Mouse (Mus musculus) gonadal fat pad, adult 2 months (tissue): ENCODE results near the gene Gm39566. TPM values are rescaled to one million over a fixed set of nuclear protein-coding genes. Genes with fewer than 3 reads are reported as not detected.

Experiments
- DNase-seq: peaks from one replicate; pipeline ENCODE4 v3.0.0-alpha.2; 2012; ENCODE audit warnings: low read depth
- polyA plus RNA-seq: library from polyadenylated mRNA; depleted of rRNA; stranded (reverse); fragments of >200 nt; gene quantifications from 2 replicates; pipeline ENCODE4 v1.2.3, GENCODE M21; 2012

Gm39566 gene
- polyA plus RNA-seq, 1 experiment = 0.18 TPM

DNA sequence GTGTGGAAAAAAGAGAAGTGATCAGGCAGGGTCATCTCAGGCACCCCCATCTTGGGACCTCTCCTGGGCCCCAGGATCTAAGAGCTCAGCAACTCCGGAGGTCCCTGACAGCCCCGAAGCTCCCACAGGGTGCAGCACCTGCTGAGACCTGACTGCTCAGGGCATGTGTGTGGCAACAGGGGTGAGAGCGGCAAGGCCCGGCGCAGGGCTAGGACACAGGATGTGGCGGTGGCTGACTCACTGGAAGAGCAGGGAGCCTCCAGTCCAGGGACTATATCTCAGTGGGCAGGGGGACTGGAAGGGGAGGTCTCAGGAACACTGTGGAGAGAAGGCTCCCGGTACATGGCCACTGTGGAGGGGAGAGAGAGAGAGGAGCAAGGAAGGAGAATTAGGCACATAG lies 17.2 kb downstream of the Gm39566 start:
- DNase-seq = no peak

DNA sequence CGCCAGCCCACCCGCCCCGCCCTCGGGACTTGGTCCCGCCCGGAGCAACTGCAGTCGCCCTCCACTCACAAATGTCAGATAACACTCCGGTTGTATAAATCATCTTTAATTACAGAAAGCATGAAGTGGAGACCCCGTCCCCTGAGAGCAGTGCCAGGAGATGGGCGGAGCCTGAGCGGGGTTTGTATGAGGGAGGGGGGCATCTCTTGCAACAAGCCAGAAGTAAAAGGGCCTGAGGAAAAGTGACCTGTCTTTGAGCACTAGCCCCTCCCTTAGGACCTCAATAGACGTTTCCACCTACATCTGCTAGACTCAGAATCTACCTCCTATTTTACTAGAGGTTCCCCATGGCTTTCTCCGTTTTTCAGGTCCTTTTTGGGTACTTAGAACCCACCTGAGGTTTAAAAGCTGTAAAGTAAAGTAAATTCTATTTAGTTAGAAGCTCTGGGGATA lies 19.1 kb downstream of the Gm39566 start:
- DNase-seq = no peak

DNA sequence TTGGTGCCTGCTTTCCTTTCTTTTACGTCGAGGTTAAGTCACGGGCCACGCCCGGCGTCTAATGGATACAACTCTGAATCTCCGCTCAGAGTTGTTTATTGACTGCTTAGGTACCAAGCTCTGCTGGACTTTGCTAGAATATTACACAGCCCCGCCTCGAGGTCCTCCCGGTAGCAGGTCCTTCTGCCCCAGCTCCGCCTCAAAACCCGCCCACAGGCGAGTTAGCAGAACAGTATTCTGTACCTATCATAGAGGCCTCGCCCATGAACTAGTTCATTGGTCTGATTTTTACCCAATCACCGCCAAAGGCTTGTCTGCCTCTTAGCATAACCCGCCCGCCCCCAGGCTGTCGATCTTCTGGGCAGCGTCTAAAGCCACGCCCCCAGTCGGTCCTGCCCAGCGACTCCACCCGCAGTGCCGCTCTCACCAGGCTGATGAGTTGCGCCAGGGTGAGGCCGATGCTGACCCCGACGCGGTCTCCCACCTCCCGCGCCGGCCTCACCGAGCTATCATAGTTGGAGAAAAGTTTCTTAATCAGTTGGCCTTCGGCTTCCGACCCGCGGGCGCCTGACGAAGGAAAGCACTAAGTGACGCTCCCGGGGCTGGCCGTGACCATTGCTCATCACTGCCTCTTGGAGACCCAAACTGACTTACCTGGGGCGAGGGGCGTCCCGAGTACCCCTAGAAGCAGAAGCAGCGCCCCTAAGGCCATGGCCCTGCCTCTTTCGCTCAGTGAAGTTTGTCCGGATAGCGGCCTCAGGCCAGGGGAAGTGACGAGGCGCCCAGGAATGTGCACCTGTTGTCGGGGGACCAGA lies 19.7 kb downstream of the Gm39566 start, which contains the start of gene Chrnb1:
TSS of gene Chrnb1 (minus strand) at position 776 of the 815 bp plus-strand sequence.
- peak; percentile 89 for DNase-seq

DNA sequence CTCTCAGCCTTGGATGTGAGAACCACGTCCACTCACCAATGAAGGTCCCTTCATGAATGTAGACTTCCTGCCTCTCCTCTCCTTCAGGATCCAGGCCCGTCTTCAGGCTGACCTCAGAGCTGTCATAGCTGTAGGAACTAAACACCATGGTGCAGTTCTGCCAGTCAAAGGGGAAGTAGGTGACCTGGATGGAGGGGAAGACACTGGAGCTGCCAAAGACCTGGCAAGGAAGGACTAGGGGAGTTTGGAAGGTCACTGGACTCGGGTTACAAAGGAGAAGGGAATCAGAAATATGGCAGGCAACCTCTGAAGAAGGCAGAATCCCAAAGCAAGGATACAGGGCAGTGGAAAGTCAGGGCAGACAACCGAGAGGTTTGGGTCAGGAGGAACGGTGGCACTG lies 21.7 kb downstream of the Gm39566 start:
- DNase-seq = no peak

DNA sequence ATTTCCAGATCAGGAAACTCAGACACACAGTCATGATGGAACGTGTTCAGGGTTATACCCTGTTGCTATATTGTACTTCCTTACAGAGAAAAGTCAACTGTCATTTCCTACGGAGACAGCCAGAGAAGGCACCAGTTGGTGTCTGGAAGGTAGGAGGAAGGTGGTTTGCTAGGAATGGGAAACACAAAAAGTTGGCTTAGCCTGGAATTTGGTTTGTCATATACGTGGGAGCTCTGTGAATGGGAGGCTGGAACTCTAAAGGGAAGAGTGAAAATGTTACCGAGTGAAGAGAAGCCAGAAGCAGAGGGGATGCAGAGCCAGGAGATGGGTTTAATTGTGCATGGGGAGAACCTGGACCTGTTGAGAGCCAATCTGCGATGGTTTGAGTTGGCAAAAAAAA lies 23.7 kb downstream of the Gm39566 start:
- no peak for DNase-seq

DNA sequence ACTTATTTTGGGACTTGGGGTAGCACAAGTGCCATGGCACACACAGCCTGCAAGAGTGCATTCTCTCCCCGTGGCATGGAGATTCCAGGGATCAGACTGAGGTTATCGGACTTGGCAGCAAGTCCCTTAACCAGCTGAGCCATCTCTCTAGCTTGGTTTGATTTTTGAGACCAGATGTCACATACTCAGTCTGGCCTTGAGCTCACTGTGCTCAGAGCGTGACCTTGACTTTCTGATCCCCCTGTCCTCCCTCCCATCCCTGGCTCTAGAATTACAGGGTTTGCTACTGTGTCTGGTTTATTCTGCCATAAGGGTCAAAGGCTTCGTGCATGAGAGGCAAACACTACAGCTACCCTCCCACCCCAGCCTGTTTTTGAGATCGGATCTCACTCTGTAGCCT lies 25.7 kb downstream of the Gm39566 start:
- no peak for DNase-seq

DNA sequence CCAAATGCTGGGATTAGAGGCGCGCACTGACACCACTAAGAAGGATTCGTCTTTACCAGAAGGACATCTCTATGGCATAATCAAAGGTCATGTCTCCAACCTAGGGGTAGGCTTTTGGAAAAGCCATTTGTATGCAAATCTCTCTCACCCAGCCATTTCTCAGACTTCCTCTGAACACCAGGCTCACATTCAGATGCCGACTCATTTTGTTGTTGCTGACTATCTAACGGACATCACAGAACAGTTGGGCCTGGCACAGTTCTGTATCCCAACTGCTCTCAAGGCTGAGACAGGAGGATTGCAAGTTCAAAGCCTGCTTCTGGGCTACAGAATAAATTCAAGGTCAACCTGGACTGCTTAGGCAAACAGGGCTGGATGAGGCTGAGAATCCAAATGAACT lies 27.8 kb downstream of the Gm39566 start:
- DNase-seq = no peak

DNA sequence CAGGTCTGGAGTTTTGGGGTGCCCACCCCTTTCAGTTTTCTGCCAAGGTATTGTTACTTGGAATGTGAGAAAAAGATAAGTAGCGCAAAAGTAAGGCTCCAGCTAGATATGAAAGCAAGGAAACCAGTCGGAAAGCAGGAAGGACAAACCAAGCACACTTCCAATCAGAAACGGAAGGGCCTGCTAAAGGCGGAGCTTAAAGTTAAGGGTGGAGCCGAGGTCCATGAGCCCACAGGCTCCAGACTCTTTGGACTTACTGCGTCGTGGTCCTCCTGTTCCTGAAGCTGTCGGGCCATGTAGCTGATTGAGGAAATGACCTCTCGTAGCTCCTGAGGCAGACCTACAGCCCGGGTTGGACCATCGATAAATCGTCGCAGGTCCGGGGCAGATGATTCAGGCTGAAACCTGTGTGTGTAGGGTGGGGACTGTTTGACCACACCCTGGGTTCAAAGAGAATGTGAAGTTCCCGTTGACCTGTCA lies 30.3 kb downstream of the Gm39566 start:
- no peak for DNase-seq

DNA sequence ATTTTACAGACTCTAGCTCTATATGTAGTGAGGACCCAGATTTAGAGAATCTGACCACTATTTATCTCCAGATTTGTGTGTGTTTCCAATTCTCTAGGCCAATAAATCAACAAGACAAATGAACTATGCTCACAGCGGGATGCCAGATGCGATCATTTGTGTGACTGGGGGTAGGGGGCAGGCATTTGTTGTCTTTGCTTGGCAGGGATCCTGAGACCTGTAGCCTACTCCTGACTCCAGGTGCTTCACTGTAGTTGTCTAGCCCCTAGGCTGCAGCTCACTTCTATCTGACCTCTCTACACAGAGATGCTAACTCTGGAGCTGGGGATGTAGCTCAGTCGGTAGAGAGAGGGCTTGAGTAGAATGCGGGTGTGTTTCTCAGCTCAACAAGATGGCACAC lies 33.3 kb downstream of the Gm39566 start:
- no peak for DNase-seq

DNA sequence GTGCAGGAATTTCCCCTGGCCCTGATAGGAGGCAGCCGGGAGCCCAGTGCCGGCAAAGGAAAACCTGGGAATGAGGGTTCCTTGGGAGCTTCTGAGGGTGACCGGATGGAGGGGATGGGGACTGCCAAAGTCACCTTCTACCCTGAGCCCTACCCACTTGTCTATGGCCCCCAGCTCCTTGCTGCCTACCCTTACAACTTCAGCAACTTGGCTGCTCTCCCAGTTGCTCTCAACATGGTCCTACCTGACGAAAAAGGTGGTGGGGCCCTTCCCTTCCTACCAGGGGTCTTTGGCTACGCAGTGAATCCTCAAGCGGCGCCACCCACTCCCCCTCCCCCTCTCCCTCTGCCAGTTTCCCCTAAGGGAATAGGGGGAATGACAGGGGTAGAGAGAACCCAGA lies 36.1 kb downstream of the Gm39566 start:
- no peak for DNase-seq

DNA sequence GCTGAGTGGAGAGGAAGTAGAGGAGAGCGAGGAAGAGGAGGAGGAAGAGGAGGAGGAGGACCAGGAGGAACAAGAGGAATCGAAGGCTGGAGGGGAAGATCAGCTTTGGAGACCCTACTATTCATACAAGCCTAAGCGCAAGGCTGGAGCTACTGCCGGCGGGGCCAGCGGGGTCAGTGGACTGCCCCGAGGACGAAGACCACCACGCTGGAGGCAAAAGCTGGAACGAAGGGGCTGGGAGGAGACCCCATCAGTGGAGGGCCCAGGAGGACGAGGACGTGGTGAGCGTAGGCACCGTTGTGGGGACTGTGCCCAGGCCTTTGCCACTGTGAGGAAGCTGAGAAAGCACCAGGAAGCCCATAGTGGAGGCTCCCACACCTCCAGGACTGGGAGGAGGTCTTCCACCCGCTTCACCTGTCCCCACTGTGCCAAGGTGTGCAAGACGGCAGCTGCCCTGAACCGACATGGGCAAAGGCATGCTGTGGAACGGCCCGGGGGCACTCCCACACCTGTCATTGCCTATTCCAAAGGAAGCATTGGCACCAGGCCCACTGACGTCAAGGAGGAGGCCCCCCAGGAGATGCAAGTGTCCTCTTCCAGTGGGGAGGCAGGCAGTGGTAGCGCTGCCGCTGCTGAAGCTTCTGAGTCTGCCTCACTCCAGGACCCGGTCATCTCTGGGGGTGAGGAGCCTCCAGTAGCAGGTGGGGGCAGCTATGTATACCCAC lies 36.7 kb downstream of the Gm39566 start:
- no peak for DNase-seq

DNA sequence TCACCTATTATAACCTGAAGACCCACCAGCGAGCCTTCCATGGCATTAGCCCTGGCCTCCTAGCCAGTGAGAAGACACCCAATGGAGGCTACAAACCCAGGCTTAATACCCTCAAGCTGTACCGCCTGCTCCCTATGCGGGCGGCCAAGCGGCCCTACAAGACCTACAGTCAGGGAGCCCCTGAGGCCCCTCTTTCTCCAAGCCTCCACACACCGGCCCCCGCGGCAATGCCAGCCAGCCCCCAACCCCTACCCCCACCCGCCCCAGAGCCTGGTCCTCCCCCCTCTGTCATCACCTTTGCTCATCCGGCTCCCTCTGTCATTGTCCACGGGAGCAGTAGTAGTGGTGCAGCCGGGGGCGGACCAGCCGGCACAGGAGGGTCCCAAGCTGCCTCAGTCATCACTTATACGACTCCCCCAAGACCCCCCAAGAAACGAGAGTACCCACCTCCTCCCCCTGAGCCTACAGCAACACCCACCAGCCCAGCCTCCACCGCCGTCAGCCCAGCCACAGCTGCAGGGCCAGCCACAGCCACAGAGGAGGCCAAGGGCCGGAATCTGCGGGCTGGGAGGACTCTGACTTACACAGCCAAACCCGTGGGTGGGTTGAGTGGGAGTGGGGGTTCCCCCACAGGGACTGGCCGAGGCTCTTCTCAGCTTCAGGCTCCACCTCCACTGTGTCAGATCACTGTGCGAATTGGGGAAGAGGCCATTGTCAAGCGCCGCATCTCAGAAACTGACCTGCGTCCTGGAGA lies 37.4 kb downstream of the Gm39566 start:
- no peak for DNase-seq

DNA sequence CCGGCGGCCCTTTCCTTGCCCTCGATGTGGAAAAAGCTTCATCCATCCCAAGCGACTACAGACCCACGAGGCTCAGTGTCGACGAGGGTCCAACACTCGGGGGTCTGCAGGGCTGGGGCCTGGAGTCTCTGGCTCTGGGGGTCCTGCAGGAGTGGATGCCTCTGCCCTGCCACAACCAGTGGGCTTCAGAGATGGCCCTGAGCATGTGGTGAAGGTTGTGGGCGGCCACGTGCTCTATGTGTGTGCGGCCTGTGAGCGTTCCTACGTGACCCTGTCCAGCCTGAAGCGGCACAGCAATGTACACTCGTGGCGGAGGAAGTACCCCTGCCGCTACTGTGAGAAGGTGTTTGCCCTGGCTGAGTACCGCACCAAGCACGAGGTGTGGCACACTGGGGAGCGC lies 38.6 kb downstream of the Gm39566 start:
- DNase-seq = no peak

DNA sequence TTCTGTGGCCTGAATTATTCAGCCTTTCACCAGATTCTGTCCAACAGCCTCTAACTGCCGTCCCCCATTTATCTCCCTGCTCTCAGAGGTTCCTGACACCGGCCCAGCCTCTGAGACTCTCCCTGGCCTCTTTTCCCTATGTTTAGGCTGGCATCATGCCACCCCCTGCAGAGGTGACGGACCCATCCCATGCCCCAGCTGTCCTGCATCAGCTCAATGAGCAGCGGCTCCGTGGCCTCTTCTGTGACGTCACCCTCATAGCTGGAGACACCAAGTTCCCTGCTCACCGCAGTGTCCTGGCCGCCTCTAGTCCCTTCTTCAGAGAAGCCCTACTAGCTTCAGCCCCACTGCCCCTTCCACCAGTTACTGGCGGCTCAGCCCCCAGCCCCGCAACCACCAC lies 39.4 kb downstream of the Gm39566 start:
- DNase-seq = no peak

DNA sequence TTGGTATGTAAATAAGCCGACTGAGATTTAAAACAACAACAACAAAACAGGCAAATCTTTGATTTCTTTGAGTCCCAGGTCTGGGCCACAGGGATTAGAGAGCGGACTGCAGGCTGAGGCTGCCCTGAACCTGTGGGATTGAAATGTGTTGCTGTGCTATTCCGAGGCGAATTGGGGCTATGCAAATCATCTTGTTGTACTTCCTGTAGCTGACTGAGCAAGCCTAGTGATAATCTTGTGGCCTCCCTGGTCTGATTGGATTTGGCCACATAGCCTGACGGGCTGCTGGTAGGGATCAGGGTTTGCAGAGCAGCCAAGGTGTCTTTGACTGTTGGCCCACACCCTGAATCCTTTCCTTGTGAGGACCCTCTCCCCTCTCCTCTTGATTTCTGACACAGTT lies 40.1 kb downstream of the Gm39566 start:
- DNase-seq = no peak

DNA sequence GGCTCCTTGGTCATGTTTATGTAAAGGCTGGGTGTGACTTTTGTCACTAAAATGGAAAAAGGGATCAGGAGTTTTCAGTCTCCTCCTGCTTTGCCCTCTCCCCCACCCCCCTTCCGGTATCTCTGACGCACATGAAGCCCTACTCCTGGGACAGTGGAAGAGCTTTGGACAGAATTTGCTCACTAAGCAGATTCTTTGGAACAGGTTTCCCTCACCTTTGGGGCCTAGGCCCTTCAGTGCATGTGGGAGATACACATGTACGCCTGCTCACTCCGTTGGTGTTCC lies 47.5 kb downstream of the Gm39566 start:
- no peak for DNase-seq

DNA sequence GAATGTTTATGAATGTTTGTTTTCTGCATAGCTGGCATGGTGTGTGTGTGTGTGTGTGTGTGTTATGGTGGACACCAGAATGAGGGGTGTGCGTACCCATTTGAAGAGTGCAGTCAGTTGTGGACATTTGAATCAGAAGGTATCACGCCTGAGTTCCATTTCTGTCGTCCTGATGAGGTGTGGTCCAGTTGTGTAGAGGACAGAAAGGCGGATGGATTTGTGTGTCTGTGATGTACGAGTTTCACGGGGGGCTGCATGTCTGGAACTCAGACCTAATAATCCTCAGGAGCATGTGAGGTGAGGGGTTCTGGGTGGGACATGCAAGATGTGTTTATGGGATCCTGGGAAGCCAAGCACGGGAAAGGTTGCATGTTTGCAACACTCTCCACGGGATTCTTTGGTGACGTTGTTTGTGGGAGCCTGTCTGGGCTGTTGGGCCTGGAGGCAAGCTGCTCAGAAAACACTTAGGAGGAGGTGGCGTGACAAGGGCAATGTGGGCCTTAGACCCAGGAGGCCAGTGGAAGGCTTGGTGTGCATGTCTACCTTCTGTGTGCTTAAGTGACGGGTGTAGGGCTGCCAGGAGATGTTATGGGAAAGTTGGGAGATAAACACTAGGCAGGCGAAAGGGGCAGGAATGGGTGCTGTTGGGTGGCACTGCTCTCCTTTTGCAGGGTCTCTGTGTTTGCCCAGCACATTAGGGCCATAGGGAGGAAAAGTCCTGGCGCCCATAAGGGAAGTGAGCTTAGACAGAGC lies 48.0 kb downstream of the Gm39566 start:
- no peak for DNase-seq

DNA sequence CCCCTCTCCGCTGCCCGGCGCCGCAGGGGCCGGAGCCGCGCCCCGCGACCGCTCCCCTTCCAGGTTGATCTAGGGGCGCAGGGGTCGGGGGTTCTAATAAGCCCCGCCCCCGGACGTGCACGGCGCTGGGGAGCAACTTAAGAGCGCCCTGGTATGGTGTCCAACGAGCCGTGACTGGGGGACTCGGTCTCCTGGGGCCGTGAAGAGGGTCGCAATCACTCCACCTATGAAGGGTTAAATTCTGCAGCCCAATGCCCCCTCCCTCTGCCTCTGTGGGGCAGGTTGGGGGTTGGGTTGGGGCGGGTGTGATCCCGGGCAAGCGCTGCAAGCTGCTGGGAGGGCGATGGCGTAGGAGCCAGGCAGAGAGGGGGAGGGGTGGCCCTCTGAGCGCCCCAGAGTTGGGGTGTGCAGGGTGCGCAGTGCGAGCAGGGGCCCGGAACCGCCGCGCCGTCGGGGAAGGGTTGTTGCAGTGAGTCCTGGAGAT lies 48.9 kb downstream of the Gm39566 start:
- DNase-seq = no peak

DNA sequence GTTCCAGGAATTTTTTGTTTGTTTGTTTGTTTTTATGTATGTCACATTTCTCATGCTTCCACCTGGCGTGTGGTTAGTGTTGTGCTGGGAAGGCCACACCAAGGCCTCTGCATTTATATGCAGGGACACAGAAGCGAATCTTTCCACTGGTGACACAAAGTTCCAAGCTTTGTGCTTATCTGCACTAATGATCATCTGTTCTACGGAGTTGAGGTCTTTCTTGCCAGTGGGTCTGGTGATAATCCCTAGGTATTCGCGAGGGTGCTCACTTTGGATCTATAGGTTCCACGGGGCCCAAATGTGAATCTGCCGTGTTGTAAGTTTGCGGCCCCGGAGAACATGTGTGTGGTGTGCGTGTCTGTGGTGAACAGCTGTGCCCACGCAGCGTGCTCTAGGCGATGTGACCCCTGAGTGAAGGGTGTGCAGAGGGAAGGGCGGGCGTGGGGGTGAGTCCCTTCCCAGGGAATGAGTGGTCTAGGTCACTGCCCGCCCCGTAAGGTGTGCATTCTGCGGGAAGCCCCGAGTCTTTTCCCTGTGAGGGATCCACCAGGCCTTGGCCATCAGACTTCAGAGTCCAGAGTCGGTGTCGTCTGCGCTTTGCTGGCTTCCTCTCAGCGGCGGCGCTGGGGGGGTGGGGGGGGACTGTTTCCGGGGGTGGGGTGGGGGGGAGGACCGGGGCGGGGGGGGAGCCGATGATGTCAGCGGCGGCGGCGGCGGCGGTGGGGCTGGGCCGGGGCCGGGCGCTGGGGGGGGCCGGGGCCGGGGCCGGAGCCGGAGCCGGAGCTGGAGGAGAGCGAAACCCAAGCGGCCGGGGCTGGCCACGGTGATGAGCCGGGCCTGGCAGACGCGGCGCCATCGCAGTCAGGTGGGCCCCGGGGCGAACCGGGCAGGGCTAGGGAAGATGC lies 49.6 kb downstream of the Gm39566 start, which contains the start of gene Zbtb4:
TSS of gene Zbtb4 (plus strand) at position 692 of the 905 bp plus-strand sequence.
- DNase-seq = no peak

DNA sequence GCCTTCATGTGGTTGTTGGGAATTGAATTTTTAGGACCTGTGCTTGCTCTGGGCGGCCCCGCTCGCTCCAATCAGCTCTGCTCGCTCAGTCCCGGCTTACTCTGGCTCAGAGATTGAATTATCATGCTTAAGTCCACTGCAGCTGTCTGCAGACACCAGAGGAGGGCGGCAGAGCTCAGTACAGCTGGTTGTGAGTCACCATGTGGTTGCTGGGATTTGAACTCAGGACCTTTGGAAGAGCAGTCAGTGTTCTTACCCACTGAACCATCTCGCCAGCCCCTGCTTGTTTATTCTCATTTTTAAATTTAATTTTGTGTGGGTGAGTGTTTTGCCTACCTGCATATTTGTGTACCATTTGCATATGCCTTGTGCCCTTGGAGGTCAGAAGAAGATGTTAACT lies 51.5 kb downstream of the Gm39566 start:
- no peak for DNase-seq
